Mouse (Mus musculus) B cell, adult 2 months (primary cell): Measurements from ENCODE around the gene Alox12b.

Experiments used
- DNase-seq, 2 experiments: peaks; one replicate each; pipeline ENCODE4 v3.0.0; 2022

Gene Alox12b

GRCm38 (mm10) chr11:69179512-69179911, 22.7 kb downstream of the Alox12b start:
- no peak for DNase-seq

DNA sequence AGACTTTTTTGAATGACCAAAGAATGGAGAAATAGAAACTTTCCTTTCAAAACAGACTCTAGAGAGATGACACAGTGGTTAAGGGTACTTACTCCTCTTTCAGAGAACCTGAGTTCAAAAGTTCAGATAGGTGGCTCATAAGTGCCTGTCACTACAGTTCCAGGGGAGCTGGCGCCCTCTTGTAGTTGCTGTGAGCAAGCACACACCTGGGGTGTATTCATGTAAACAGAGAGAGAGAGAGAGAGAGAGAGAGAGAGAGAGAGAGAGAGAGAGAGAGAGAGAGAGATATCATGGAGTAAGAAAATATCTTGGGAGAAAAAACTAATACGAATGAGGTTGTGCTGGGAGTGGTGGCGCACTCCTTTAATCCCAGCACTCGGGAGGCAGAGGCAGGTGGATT, 23.3 kb downstream of the Alox12b start:
- no peak for DNase-seq

GRCm38 (mm10) chr11:69185031-69185430, 28.2 kb downstream of the Alox12b start:
- no peak for DNase-seq

DNA sequence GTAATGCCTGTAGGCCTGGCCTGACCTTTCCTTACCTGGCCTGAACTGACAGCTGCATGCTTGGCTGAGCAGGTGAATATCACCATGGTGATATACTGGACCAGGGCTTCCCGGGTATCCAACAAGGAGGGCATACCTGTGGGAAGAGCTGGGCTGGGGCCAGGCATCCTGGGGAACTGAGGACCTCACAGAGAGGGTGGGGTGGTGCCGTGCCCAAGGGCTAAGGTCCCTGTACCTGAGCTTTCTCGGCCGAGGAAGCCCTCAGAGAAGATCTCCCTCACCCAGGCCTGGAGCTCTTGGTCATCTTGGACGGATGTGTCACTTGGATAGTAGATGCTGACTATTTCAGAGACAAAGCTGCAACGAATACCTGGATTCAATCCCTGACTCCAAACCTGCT, 29.1 kb downstream of the Alox12b start:
- DNase-seq = no peak

DNA sequence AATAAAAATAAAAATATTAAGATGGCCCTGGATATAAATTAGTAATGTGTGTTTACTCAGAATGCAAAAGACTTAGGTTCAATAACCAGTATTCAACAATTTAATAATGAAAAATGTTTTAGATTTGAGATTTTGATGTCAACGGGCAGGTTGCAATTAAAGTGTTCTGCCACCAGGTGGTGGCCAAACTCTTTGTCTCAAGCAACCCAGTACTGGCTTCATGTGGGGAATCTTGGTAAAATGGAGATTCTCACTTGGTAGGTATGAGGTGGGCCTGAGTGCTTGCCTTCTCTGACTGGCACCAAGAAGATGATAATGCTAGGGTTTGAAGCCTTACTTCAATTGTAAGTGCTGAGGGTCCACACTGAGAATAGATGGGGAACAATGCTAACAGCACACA, 36.1 kb downstream of the Alox12b start:
- DNase-seq = peak; percentile 46 to 48

DNA sequence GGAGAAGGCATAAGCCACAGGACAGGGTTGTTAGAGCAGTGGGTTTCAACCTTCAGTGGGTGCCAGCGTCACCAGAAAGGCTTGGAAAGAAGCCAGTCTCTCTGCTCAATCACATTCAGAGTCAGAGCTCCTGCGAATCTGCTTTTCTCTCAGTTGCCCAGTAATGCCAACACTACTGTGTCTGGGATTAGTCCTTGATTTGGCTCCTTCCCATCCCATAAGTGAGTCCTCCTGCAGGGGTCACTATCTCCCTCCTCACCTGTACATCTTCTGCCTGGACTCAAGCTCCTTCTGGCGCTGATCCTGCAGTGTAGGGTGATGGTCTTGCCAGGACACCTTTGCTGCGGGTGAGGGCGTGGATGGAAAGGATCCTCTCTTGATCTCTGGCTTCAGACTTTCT, 40.0 kb downstream of the Alox12b start:
- peak in 1 of 2 experiments; percentile 7 for DNase-seq

GRCm38 (mm10) chr11:69197194-69197593, 40.4 kb downstream of the Alox12b start:
- DNase-seq = peak; percentile 9 to 20

- no peak for DNase-seq
Observed at GRCm38 (mm10) chr11:69197743-69198142, 41.0 kb downstream of the Alox12b start, which contains the start of gene Alox8. Gene Alox8 (minus strand): TSS chr11:69197843.

GRCm38 (mm10) chr11:69199251-69199650, 42.5 kb downstream of the Alox12b start:
- no peak for DNase-seq

DNA sequence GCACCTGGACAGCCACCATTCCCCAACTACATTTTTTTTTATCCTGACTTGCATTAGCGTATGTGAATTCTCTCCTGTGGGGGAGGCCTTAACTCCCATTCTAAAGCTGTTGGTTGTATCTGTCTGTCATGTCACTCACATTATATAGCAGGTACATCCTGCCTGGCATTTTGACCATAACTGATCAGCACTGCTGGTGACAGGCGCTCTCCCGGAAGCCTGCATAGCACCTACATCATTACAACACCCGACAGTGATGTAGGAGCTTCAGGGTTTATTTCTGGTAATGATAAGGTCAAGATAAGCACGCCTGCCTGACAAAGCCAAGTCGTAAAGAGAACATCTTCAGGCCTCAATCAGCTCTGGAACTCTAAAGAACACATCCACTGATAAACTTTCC, 43.4 kb downstream of the Alox12b start:
- DNase-seq = no peak

GRCm38 (mm10) chr11:69202469-69203230, 45.9 kb downstream of the Alox12b start:
- DNase-seq = no peak

GRCm38 (mm10) chr11:69211431-69211830, 54.6 kb downstream of the Alox12b start:
- DNase-seq = no peak

GRCm38 (mm10) chr11:69217411-69217810, 60.6 kb downstream of the Alox12b start:
- DNase-seq = no peak

GRCm38 (mm10) chr11:69218661-69219060, 61.9 kb downstream of the Alox12b start:
- no peak for DNase-seq
